Mouse (Mus musculus) C2C12 (cell line): ENCODE data around the gene Obp2b.

Experiments
- CTCF ChIP-seq: IDR thresholded peaks from one replicate; pipeline ENCODE4 v1.5.1; 2011; ENCODE audit not compliant: control insufficient read depth, insufficient read depth, insufficient read length
- USF1 ChIP-seq: IDR thresholded peaks from one replicate; pipeline ENCODE4 v1.6.1; 2011; ENCODE audit warnings: low read depth, mild to moderate bottlenecking, control low read depth, moderate library complexity

GRCm38 (mm10) chr2:25785573-25786322 is 48.9 kb downstream of the Obp2b start:
- TF ChIP-seq CTCF, result no peak
- no peak for TF ChIP-seq USF1
